Mouse (Mus musculus) MEL (cell line): ENCODE data around the gene Enox1. TPM values are rescaled to one million over a fixed set of nuclear protein-coding genes. Genes with fewer than 3 reads are reported as not detected.

Experiments used
- DNase-seq: peaks from one replicate; pipeline ENCODE4 v3.0.0; 2011; ENCODE audit warnings: low read depth, low spot score
- H3K27ac ChIP-seq: 2 replicates; pipeline ENCODE4 v1.5.1; 2012; ENCODE audit warnings: low read depth, mild to moderate bottlenecking, control low read depth, low read length, moderate library complexity; ENCODE audit not compliant: control insufficient read depth
- H3K27me3 ChIP-seq, 2 experiments: fragments of 150-350 bp in 1 of 2; sonication (generic) in 1 of 2; 2 replicates each; pipeline ENCODE4 v1.6.1; 2012; ENCODE audit warnings: low read length in 2 of 2, mild to moderate bottlenecking in 2 of 2, improper control_type of control experiment in 1 of 2, moderate library complexity in 1 of 2; ENCODE audit not compliant: insufficient read depth in 2 of 2, control insufficient read depth in 1 of 2
- H3K36me3 ChIP-seq, 2 experiments: 2 replicates each; pipeline ENCODE4 v1.6.1; 2012 to 2014; ENCODE audit warnings: low read length in 2 of 2, improper control_type of control experiment in 1 of 2, inconsistent platforms in 1 of 2, mild to moderate bottlenecking in 1 of 2; ENCODE audit not compliant: insufficient read depth in 2 of 2, control insufficient read depth in 1 of 2
- H3K4me1 ChIP-seq, 2 experiments: fragments of 150-350 bp in 1 of 2; sonication (generic) in 1 of 2; 2 replicates each; pipeline ENCODE4 v1.6.1; 2012; ENCODE audit warnings: low read length in 2 of 2, improper control_type of control experiment in 1 of 2, mild to moderate bottlenecking in 1 of 2; ENCODE audit not compliant: insufficient read depth in 2 of 2, control insufficient read depth in 1 of 2
- H3K4me3 ChIP-seq, 2 experiments: fragments of 150-350 bp in 1 of 2; sonication (generic) in 1 of 2; 2 replicates each; pipeline ENCODE4 v1.5.1; 2012; ENCODE audit warnings: low read depth in 2 of 2, low read length in 2 of 2, mild to moderate bottlenecking in 2 of 2, moderate library complexity in 2 of 2, control low read depth in 1 of 2, improper control_type of control experiment in 1 of 2; ENCODE audit not compliant: control insufficient read depth in 1 of 2, insufficient read depth in 1 of 2
- H3K79me2 ChIP-seq: 2 replicates; pipeline ENCODE4 v1.6.1; 2012; ENCODE audit warnings: mild to moderate bottlenecking, low read length, moderate library complexity; ENCODE audit not compliant: control insufficient read depth, poor library complexity, insufficient read depth
- H3K9ac ChIP-seq: 2 replicates; pipeline ENCODE4 v1.6.1; 2012; ENCODE audit warnings: low read depth, mild to moderate bottlenecking, control low read depth, low read length, moderate library complexity; ENCODE audit not compliant: control insufficient read depth, poor library complexity, severe bottlenecking
- H3K9me3 ChIP-seq: fragments of 150-350 bp; sonication (generic); replicated peaks from 2 replicates; pipeline ENCODE4 v1.6.1; 2012; ENCODE audit warnings: mild to moderate bottlenecking, low read length, improper control_type of control experiment, moderate library complexity; ENCODE audit not compliant: insufficient read depth
- CHD1 ChIP-seq: IDR thresholded peaks from 2 replicates; pipeline ENCODE4 v1.6.1; 2012; ENCODE audit warnings: low read depth, mild to moderate bottlenecking, inconsistent platforms, low read length, improper control_type of control experiment
- CHD2 ChIP-seq: IDR thresholded peaks from 2 replicates; pipeline ENCODE4 v1.6.1; 2011; ENCODE audit warnings: low read length, improper control_type of control experiment
- CTCF ChIP-seq, 3 experiments: IDR thresholded peaks in 2 of 3; conservative IDR thresholded peaks in 1 of 3; 2 replicates each; pipeline ENCODE4 v1.5.1; 2011 to 2012; ENCODE audit warnings: low read length in 3 of 3, low read depth in 2 of 3, mild to moderate bottlenecking in 2 of 3, improper control_type of control experiment in 1 of 3, inconsistent platforms in 1 of 3, mixed read lengths in 1 of 3, moderate library complexity in 1 of 3; ENCODE audit not compliant: control insufficient read depth in 1 of 3, insufficient read depth in 1 of 3, poor library complexity in 1 of 3, severe bottlenecking in 1 of 3
- E2F4 ChIP-seq: IDR thresholded peaks from 2 replicates; pipeline ENCODE4 v1.6.1; 2011; ENCODE audit warnings: low read depth, low read length, improper control_type of control experiment, borderline replicate concordance
- GABPA ChIP-seq: IDR thresholded peaks from 2 replicates; pipeline ENCODE4 v1.6.1; 2012; ENCODE audit warnings: low read depth, mild to moderate bottlenecking, inconsistent platforms, low read length, improper control_type of control experiment, moderate library complexity
- HCFC1 ChIP-seq: IDR thresholded peaks from 2 replicates; pipeline ENCODE4 v1.6.1; 2012; ENCODE audit warnings: low read depth, mild to moderate bottlenecking, inconsistent platforms, low read length, improper control_type of control experiment, moderate library complexity
- KAT2A ChIP-seq: conservative IDR thresholded peaks from 2 replicates; pipeline ENCODE4 v1.6.1; 2012; ENCODE audit warnings: low read depth, low read length, improper control_type of control experiment, inconsistent platforms
- MAFK ChIP-seq: IDR thresholded peaks from 2 replicates; pipeline ENCODE4 v1.6.1; 2011; ENCODE audit warnings: low read depth, mild to moderate bottlenecking, low read length, improper control_type of control experiment, borderline replicate concordance
- MEF2A ChIP-seq: IDR thresholded peaks from 2 replicates; pipeline ENCODE4 v1.6.1; 2014; ENCODE audit warnings: low read depth, mild to moderate bottlenecking, inconsistent platforms, low read length, improper control_type of control experiment; ENCODE audit not compliant: poor library complexity, insufficient replicate concordance, severe bottlenecking; ENCODE audit errors: extremely low read depth
- MYB ChIP-seq: IDR thresholded peaks from 2 replicates; pipeline ENCODE4 v1.6.1; 2011; ENCODE audit warnings: mild to moderate bottlenecking, low read depth, low read length, improper control_type of control experiment
- NELFE ChIP-seq: IDR thresholded peaks from 2 replicates; pipeline ENCODE4 v1.6.1; 2011; ENCODE audit warnings: low read depth, low read length, improper control_type of control experiment
- POLR2A ChIP-seq, 2 experiments: IDR thresholded peaks; 2 replicates each; pipeline ENCODE4 v1.6.1; 2011 to 2012; ENCODE audit warnings: low read length in 2 of 2, mild to moderate bottlenecking in 2 of 2, control low read depth in 1 of 2, improper control_type of control experiment in 1 of 2, low read depth in 1 of 2, moderate library complexity in 1 of 2; ENCODE audit not compliant: control insufficient read depth in 1 of 2, insufficient read depth in 1 of 2, poor library complexity in 1 of 2
- POLR2AphosphoS5 ChIP-seq: IDR thresholded peaks from 2 replicates; pipeline ENCODE4 v1.6.1; 2012; ENCODE audit warnings: low read depth, borderline replicate concordance, mild to moderate bottlenecking, inconsistent platforms, low read length, moderate library complexity, mixed read lengths
- RAD21 ChIP-seq: IDR thresholded peaks from 2 replicates; pipeline ENCODE4 v1.6.1; 2011; ENCODE audit warnings: mild to moderate bottlenecking, low read depth, low read length, improper control_type of control experiment
- RCOR1 ChIP-seq: IDR thresholded peaks from 2 replicates; pipeline ENCODE4 v1.6.1; 2012; ENCODE audit warnings: low read depth, mild to moderate bottlenecking, inconsistent platforms, low read length, improper control_type of control experiment
- SIN3A ChIP-seq: IDR thresholded peaks from 2 replicates; pipeline ENCODE4 v1.6.1; 2012; ENCODE audit warnings: low read length, improper control_type of control experiment, inconsistent platforms
- TAL1 ChIP-seq: IDR thresholded peaks from 2 replicates; pipeline ENCODE4 v1.6.1; 2012; ENCODE audit warnings: mild to moderate bottlenecking, inconsistent platforms, low read length, moderate library complexity, mixed read lengths
- TCF12 ChIP-seq: IDR thresholded peaks from 2 replicates; pipeline ENCODE4 v1.6.1; 2014; ENCODE audit warnings: low read depth, mild to moderate bottlenecking, inconsistent platforms, low read length, improper control_type of control experiment, moderate library complexity
- UBTF ChIP-seq: IDR thresholded peaks from 2 replicates; pipeline ENCODE4 v1.6.1; 2012; ENCODE audit warnings: low read depth, mild to moderate bottlenecking, inconsistent platforms, low read length, improper control_type of control experiment, moderate library complexity, borderline replicate concordance; ENCODE audit not compliant: insufficient read depth
- USF2 ChIP-seq, 2 experiments: IDR thresholded peaks; 2 replicates each; pipeline ENCODE4 v1.6.1; 2011 to 2012; ENCODE audit warnings: improper control_type of control experiment in 2 of 2, low read length in 2 of 2, borderline replicate concordance in 1 of 2, inconsistent platforms in 1 of 2, low read depth in 1 of 2, mild to moderate bottlenecking in 1 of 2; ENCODE audit not compliant: insufficient read depth in 1 of 2
- ZC3H11A ChIP-seq: IDR thresholded peaks from 2 replicates; pipeline ENCODE4 v1.6.1; 2012; ENCODE audit warnings: low read depth, mild to moderate bottlenecking, inconsistent platforms, low read length, improper control_type of control experiment
- ZNF384 ChIP-seq: IDR thresholded peaks from 2 replicates; pipeline ENCODE4 v1.6.1; 2012; ENCODE audit warnings: low read depth, mild to moderate bottlenecking, inconsistent platforms, low read length, improper control_type of control experiment
- polyA plus RNA-seq, 2 experiments: library from polyadenylated mRNA; stranded (reverse) in 1 of 2; unstranded in 1 of 2; fragments of >175 nt in 1 of 2; fragments of >200 nt in 1 of 2; gene quantifications; 2 replicates each; pipeline versions ENCODE4 v1.2.1 to v1.2.4; 2012; ENCODE audit warnings: low replicate concordance in 2 of 2, low read depth in 1 of 2; ENCODE audit not compliant: insufficient read length in 2 of 2, insufficient read depth in 1 of 2, missing spikeins in 1 of 2
- total RNA-seq: library from RNA; depleted of rRNA; stranded (reverse); fragments of 300-350 nt; gene quantifications from 2 replicates; pipeline ENCODE4 v1.2.3, GENCODE M21; 2012

Enox1 gene
- total and polyA plus RNA-seq, 3 experiments: not detected

- no peak overlapping the region for H3K27ac ChIP-seq
- H3K9ac ChIP-seq: no peak overlapping the region
- no peaks in the 10 kb centered on the region for H3K36me3 ChIP-seq
- TF ChIP-seq TAL1 (no peak), KAT2A (no peak), HCFC1 (no peak), RAD21 (no peak), SIN3A (no peak), CHD2 (no peak), MYB (no peak)
- TF ChIP-seq, all 39 proteins: peak for 0
- Histone ChIP-seq H3K79me2 (no peaks in the 10 kb centered on the region), H3K27me3 (no peaks in the 10 kb centered on the region), H3K4me1 (no peaks in the 10 kb centered on the region), H3K9me3 (no peaks in the 10 kb centered on the region), H3K4me3 (no peak overlapping the region)
- DNase-seq: no peak
Measured at GRCm38 (mm10) chr14:77638148-77638547, 481.6 kb downstream of the Enox1 start.

GRCm38 (mm10) chr14:77638616-77639015 is 482.1 kb downstream of the Enox1 start:
- Histone ChIP-seq H3K9me3 (no peaks in the 10 kb centered on the region), H3K79me2 (no peaks in the 10 kb centered on the region), H3K27ac (no peak overlapping the region), H3K4me3 (no peak overlapping the region), H3K9ac (no peak overlapping the region), H3K27me3 (no peaks in the 10 kb centered on the region), H3K4me1 (no peaks in the 10 kb centered on the region), H3K36me3 (no peaks in the 10 kb centered on the region)
- no peak for TF ChIP-seq TCF12
- TF ChIP-seq GABPA: no peak
- TF ChIP-seq RCOR1: no peak
- TF ChIP-seq TAL1: no peak
- no peak for TF ChIP-seq E2F4
- DNase-seq: no peak

- TF ChIP-seq MYB (no peak), MEF2A (no peak), UBTF (no peak), MAFK (no peak), RCOR1 (no peak), USF2 (IDR thresholded peaks at IDR 0.05; ENCODE audit: borderline replicate concordance in 1 of 2, insufficient read depth in 1 of 2, low read depth in 1 of 2, low read length in 2 of 2) (no peak), SIN3A (no peak), ZC3H11A (no peak), TAL1 (no peak), CHD1 (no peak), NELFE (no peak), CHD2 (no peak), POLR2A (IDR thresholded peaks at IDR 0.05; ENCODE audit: control insufficient read depth in 1 of 2, insufficient read depth in 1 of 2, low read depth in 1 of 2, low read length in 2 of 2, poor library complexity in 1 of 2) (no peak), GABPA (no peak), ZNF384 (no peak), POLR2AphosphoS5 (no peak), CTCF (IDR thresholded peaks at IDR 0.05 in 2 of 3, conservative IDR thresholded peaks at IDR 0.05 in 1 of 3; ENCODE audit: control insufficient read depth in 1 of 3, insufficient read depth in 1 of 3, low read depth in 2 of 3, low read length in 3 of 3, poor library complexity in 1 of 3, severe bottlenecking in 1 of 3) (no peak)
- Histone ChIP-seq H3K27me3 (no peaks in the 10 kb centered on the region), H3K79me2 (no peaks in the 10 kb centered on the region), H3K9ac (no peak overlapping the region), H3K4me1 (no peaks in the 10 kb centered on the region), H3K36me3 (no peaks in the 10 kb centered on the region), H3K9me3 (no peaks in the 10 kb centered on the region), H3K27ac (no peak overlapping the region), H3K4me3 (no peak overlapping the region)
- DNase-seq: no peak
Measured at GRCm38 (mm10) chr14:77639586-77639985, 483.0 kb downstream of the Enox1 start.
